Mouse (Mus musculus): ENCODE data around the gene Plp1. TPM values are rescaled to one million over a fixed set of nuclear protein-coding genes. Genes with fewer than 3 reads are reported as not detected.

Plp1 gene
- total RNA-seq (2021), result 100 to 1,000 TPM; 435 to 470 TPM
- long read RNA-seq, experiment 1, full-length matches to known transcripts, result 719 of 857 reads
- long read RNA-seq, experiment 1, partial matches to known transcripts, result 114 of 857 reads
- long read RNA-seq, experiment 1, other reads (novel, unspliced or antisense), result 24 of 857 reads
- long read RNA-seq, experiment 2, full-length matches to known transcripts, result 204 of 214 reads
- long read RNA-seq, experiment 2, partial matches to known transcripts, result 0 of 214 reads
- long read RNA-seq, experiment 2, other reads (novel, unspliced or antisense), result 10 of 214 reads

DNA sequence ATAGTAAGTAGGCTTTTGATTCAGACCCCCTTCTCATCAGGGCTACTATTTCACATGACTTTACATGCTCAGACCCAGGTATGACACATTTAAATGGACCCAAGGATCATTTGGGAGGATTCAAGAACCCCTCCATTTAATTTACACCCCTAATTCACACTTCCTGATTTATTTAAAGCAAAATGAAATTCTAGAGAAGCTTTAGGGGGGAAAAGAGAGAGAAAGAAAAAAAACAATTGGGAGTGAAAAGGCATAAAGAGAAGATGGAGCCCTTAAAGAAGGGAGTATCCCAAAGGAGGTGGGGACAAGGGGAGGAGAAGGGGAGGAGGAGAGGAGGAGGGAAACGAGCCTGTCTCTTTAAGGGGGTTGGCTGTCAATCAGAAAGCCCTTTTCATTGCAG lies at the start of gene Plp1:
TSS of gene Plp1 (plus strand) at position 301 of the 400 bp plus-strand sequence.
- TF ChIP-seq CTCF (IDR thresholded peaks at IDR 0.05), result no peak
- H3K4me3 ChIP-seq, result peak within 1 kb of the TSS; percentile 13; the same call in 1 of the 2 replicates
- intact Hi-C loops (cut with DNase I), result loop anchor here (5.0 kb wide), 2 partner anchors 195 to 225 kb away; no protein-coding TSS in a partner anchor
- no peak for DNase-seq (ENCODE audit: extremely low spot score in 1 of 2, low spot score in 2 of 2)
- no peak within 1 kb of the TSS for H3K27ac ChIP-seq

DNA sequence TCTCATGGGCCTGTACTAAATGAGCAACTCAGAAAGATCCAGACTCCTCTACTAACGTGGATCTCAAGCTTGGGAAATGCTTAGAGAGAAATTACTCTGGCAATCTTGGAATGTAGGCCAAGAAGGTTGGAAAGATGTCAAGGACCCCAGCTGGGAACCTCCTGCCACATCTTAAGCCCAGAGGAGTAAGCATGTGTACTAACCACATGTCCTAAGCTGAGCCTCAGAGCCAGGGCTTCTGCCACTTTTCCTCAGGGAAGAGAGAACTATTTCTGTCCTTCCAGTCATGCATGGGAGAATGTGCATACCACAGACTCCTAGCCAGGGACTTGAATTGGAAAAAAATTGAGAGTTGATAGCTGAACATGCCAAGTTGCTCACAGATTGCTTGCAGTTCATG lies 49.4 kb upstream of the Plp1 start:
- intact Hi-C loops (cut with DNase I), result no loop called here
- no peak overlapping the region for H3K27ac ChIP-seq
- no peak for DNase-seq (ENCODE audit: extremely low spot score in 1 of 2, low spot score in 2 of 2)
- no peak for TF ChIP-seq CTCF (IDR thresholded peaks at IDR 0.05)
- no peak overlapping the region for H3K4me3 ChIP-seq

DNA sequence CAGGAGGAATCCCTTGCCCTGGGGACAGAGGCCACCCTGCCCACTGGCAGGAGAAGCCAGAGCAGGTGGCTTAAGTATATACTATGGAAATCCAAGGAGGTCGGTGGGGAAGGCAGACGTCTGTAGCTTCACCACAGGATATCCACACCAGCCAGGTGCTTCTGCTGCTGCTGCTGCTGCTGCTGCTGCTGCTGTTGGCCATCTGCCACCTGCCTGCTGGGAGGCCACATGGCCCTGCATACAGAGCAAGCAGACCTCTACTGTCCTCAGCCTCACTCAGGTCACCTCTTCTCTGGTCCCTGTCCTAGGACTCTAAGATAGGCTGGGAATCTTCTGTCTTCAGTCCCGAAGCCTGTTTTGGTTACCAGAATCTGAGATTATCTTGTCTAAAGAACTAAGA lies 44.4 kb upstream of the Plp1 start:
- intact Hi-C loops (cut with DNase I), result no loop called here
- TF ChIP-seq CTCF (IDR thresholded peaks at IDR 0.05), result no peak
- H3K4me3 ChIP-seq, result no peak overlapping the region

DNA sequence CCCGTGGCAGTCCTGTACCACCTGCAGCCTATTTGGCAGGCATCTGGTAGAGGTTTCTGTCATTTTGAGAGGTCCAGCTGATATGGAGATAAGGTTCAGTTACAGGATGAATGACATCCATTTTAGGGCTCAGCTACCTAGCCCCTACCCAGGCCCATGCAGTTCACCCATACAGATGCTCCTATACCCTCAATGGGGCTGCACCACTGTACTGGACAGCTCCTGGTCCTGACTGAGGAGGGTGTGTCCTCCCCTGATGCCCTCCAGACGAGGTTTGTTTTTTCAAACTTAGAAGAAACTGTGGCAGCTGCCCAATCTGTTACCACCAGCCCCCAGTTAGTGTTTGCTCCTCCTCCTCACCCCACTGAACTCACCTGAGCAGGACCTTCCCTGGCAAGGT lies 43.2 kb upstream of the Plp1 start:
- H3K4me3 ChIP-seq, result no peak overlapping the region
- TF ChIP-seq CTCF (IDR thresholded peaks at IDR 0.05), result no peak
- DNase-seq (ENCODE audit: extremely low spot score in 1 of 2, low spot score in 2 of 2), result no peak
- H3K27ac ChIP-seq, result no peak overlapping the region
- intact Hi-C loops (cut with DNase I), result no loop called here

More for the DNA sequence above, 44.4 kb upstream of the Plp1 start:
- H3K27ac ChIP-seq, result no peak overlapping the region
- no peak for DNase-seq (ENCODE audit: extremely low spot score in 1 of 2, low spot score in 2 of 2)

DNA sequence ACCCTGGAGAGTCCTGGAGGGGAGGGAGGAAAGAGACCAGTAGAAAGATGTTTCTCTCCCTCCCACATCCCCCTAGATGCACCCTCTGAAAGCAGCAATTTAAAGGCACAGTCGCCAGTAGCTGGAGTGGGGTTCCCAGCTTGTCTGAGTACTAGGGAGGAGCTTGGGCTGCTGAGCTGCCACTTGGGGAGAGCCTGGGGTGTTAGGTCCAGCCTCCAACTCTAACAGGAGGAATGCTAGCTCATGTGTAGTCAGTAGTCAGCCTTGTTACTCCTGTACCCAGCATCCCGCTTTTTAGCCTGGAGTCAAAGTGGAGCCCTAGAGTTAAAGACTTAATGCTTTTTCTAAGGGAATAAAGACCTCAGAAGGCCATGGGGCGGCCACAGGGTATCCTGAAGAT lies 42.4 kb upstream of the Plp1 start, which contains the start of gene Glra4:
TSS of gene Glra4 (minus strand) at position 101 of the 400 bp plus-strand sequence.
- Histone ChIP-seq H3K4me3 (no peak within 1 kb of the TSS), H3K27ac (no peak within 1 kb of the TSS)
- intact Hi-C loops (cut with DNase I), result no loop called here
- no peak for TF ChIP-seq CTCF (IDR thresholded peaks at IDR 0.05)
- no peak for DNase-seq (ENCODE audit: extremely low spot score in 1 of 2, low spot score in 2 of 2)

DNA sequence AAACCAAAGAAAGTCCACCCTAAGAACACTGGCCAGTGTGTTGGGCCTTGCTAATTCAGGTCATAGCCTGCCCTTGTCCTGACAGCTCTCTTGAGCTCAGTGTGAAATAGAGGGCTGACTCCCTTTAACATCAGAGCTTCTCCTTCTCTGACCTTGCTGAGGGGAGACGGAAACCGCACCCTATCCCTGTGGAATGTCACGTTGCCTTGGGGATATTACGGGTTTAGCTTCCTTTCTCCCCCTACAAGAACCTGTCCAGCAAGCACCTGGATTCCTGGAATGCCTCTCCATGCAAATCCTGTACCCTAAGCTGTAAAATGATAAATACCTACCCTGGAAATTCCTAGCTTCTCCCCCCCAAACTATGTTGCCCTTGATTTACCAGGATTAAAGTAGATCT lies 33.0 kb upstream of the Plp1 start:
- DNase-seq (ENCODE audit: extremely low spot score in 1 of 2, low spot score in 2 of 2), result no peak
- H3K27ac ChIP-seq, result no peak overlapping the region
- intact Hi-C loops (cut with DNase I), result no loop called here
- no peak overlapping the region for H3K4me3 ChIP-seq
- TF ChIP-seq CTCF (IDR thresholded peaks at IDR 0.05), result no peak

DNA sequence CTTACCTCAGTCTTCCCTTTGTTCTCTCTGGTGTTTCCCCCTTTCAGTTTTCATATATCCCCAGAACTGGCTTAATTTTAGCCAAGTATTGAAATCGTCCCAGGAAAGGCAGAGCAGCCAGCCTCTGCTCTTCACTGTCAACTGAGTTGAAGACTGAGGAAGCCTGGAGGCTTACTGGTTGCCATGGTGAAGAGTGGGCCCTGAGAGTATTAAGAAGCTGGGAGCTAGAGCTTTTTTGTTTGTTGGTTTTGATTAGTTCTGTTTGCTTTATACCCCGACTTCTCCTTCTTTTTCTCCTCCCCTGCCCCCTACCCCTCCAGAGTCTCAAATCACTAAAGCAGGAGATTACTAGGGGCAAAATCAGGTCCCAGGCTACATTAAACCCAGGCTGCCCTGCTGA lies 25.2 kb upstream of the Plp1 start:
- TF ChIP-seq CTCF (IDR thresholded peaks at IDR 0.05), result no peak
- H3K27ac ChIP-seq, result no peak overlapping the region
- intact Hi-C loops (cut with DNase I), result no loop called here
- no peak for DNase-seq (ENCODE audit: extremely low spot score in 1 of 2, low spot score in 2 of 2)
- no peak overlapping the region for H3K4me3 ChIP-seq

DNA sequence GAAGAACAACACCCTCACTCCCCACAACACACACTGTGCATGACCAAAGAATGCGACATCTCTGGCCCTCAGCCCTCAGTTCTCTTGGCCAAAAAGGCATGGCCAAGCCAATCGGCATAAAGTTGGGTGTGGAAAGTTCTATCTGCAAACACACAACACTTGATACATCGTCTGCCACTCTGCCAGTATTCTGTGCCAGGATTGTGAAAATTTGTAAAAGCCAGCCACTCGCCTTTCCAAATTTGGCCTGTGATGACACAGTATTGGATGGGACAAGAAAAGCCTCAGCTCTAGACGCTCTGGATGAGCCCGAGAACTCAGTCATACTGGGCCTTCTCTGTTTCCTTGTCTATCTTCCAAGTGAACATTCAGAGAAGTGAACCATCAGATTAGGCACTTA lies 2.7 kb upstream of the Plp1 start:
- H3K4me3 ChIP-seq, result no peak overlapping the region
- DNase-seq (ENCODE audit: extremely low spot score in 1 of 2, low spot score in 2 of 2), result no peak
- no peak overlapping the region for H3K27ac ChIP-seq
- intact Hi-C loops (cut with DNase I), result loop anchor here (1.0 to 5.0 kb wide), 4 partner anchors 58 to 222 kb away; no protein-coding TSS in a partner anchor
- no peak for TF ChIP-seq CTCF (IDR thresholded peaks at IDR 0.05)

DNA sequence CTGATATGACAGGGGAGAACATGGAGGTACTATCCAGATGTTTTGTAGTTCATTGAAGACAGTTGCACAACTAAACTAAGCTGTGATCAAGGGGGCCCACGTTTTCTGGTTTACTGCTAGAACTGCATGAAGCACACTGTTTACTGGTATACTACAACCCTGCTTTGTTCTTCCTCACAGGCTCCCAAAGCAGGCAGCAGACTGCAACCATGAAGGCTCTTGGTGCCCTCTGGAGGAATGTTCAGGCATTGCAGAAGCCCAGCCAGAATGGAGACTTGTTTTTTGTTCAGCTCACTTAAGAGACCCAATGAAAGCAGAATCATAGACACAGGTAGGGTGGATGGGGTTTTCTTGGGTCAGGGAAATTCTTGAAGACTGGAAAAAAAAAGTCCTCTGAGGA lies 2.2 kb upstream of the Plp1 start:
- Histone ChIP-seq H3K4me3 (no peak overlapping the region), H3K27ac (no peak overlapping the region)
- intact Hi-C loops (cut with DNase I), result loop anchor here (1.0 to 5.0 kb wide), 3 partner anchors 78 to 223 kb away; no protein-coding TSS in a partner anchor
- DNase-seq (ENCODE audit: extremely low spot score in 1 of 2, low spot score in 2 of 2), result peak; percentile 66 to 76
- TF ChIP-seq CTCF (IDR thresholded peaks at IDR 0.05), result peak; percentile 82

DNA sequence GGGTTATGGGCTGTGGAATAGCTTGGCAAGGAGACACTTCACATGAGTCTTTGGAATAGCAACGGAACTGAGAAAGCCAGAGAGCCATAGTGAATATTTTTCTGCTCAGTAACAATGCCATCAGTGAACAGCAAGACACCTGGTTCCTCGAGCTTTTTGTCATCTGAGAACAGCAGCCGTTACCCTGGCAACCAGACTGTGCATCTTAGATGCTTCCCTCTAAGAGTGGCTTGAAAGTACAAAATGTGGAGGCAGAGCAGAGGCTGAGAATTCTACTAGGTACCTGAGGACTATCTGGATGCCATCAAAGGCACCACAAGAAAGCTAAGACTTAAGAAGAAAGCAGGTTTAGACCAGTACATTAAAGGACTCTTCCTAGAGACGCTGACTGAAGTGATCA lies 2.5 kb downstream of the Plp1 start:
- intact Hi-C loops (cut with DNase I), result no loop called here
- no peak for TF ChIP-seq CTCF (IDR thresholded peaks at IDR 0.05)
- peak overlapping the region; percentile 9; the same call in 1 of the 2 replicates for H3K4me3 ChIP-seq
- DNase-seq (ENCODE audit: extremely low spot score in 1 of 2, low spot score in 2 of 2), result peak in 1 of 2 experiments; percentile 30
- H3K27ac ChIP-seq, result peak overlapping the region; percentile 19; the same call in 1 of the 2 replicates

DNA sequence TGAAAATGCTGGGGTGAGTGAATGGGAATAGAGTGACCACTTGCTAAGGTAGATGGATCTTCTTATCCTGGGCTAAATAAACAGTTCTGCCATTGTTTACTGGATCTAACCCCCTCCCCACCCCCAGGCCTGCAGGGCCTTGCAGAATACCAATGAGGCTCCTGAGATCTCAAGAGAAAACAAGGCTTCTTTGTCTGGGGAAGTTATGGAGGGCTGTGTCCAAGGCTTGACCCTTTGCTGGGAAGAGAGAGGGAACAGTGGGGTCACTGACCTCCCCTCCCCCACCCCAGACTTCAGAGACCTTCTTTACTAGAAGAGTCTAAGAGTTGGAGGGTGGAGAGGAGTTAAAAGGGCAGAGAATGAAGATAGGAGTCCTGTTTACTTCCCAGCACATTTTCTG lies 6.1 kb downstream of the Plp1 start:
- H3K27ac ChIP-seq, result no peak overlapping the region
- TF ChIP-seq CTCF (IDR thresholded peaks at IDR 0.05), result no peak
- no peak overlapping the region for H3K4me3 ChIP-seq
- DNase-seq (ENCODE audit: extremely low spot score in 1 of 2, low spot score in 2 of 2), result no peak
- intact Hi-C loops (cut with DNase I), result no loop called here

DNA sequence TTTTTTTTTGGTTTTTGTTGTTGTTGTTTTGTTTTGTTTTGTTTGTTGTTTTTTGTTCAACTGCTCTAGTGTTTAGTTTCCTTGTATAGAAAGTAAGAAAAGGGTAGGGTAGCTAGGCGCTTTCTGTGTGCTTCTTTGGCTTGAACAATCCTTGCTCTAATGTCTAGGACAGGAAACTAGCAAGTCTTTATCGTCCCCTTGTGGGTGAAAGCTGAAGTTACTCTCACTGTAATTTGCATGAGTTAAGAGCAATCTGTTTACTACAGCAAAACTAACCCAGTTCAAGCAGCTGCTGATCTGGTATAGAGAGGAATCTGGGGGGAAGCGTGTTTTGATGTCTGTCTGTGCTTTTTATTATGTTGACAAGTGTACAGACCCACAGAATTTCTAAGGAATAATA lies 27.8 kb downstream of the Plp1 start:
- H3K4me3 ChIP-seq, result no peak overlapping the region
- peak; percentile 25 for TF ChIP-seq CTCF (IDR thresholded peaks at IDR 0.05)
- intact Hi-C loops (cut with DNase I), result no loop called here
- no peak overlapping the region for H3K27ac ChIP-seq
- no peak for DNase-seq (ENCODE audit: extremely low spot score in 1 of 2, low spot score in 2 of 2)
